ENCODE assay signal across 10 mouse cellular contexts in the genomic region with DNA sequence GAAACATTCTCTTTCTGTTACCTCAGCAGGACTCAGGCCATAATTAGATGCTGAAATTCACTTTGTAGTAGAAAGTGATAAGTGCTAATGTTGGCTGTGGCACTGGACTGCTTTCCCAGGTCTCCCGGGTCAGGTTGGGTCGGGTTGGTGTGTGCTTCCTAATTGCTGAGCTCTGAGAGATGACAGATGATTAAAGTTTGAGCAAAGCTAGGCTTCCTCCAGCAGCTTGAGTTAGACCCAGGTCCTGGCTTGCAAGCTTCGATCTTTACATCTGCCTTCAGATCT.
A peak's percentile ranks its signal among the peaks of the same experiment; 100 is the strongest.
DNase-seq lines count a peak whose midpoint lies in the region; ATAC-seq and TF ChIP-seq lines count a peak whose summit lies in the region.
"Had no signal": no experiment of that assay in that cellular context is flagged by ENCODE, and none has a peak within 500 bp of the region (broad histone marks: within the 10 kb centered on the region; RNA-seq: fewer than 3 reads in every experiment).

No protein-coding gene starts in this region.

- no peak for TF ChIP-seq CTCF in G1E (IDR thresholded peaks at IDR 0.05; ENCODE audit: low read depth, low read length)
- no peak for TF ChIP-seq CTCF in left cerebral cortex, adult 2 months (IDR thresholded peaks at IDR 0.05)

- no peak overlapping the region; the same call in 1 of the 2 replicates for H3K9ac ChIP-seq in hindbrain, embryonic 12.5 days
- H3K9ac ChIP-seq in hindbrain, embryonic 16.5 days (ENCODE audit: low read depth, low read length) = no peak overlapping the region
- H3K9ac ChIP-seq in intestine, embryonic 16.5 days (ENCODE audit: low read depth, low read length) = no peak overlapping the region

- intact Hi-C loops in left cerebral cortex, adult 2 months (cut with DNase I) = no loop called here

- H3K36me3 ChIP-seq in hindbrain, embryonic 12.5 days = no peaks in the 10 kb centered on the region
- H3K36me3 ChIP-seq in hindbrain, embryonic 16.5 days (ENCODE audit: control insufficient read depth, insufficient read depth, low read length) = no peaks in the 10 kb centered on the region
- no peaks in the 10 kb centered on the region for H3K36me3 ChIP-seq in G1E (replicated peaks)
- H3K36me3 ChIP-seq in intestine, embryonic 16.5 days (ENCODE audit: control insufficient read depth, insufficient read depth, low read length) = no peaks in the 10 kb centered on the region
- H3K36me3 ChIP-seq: liver, embryonic 12.5 days had no signal

- DNase-seq in G1E (ENCODE audit: low spot score) = no peak
- peak; percentile 72 for DNase-seq in Muller cell, postnatal 12 days (ENCODE audit: inconsistent ontology term)
- DNase-seq in cerebellum, adult 9-11 months = no peak
- no peak for DNase-seq in left cerebral cortex, adult 2 months (ENCODE audit: extremely low spot score in 1 of 2, low spot score in 2 of 2)
- DNase-seq: thymus, postnatal 36 days had no signal

- 49% methylated on average over 3 of the region's 3 CpGs for WGBS in hindbrain, embryonic 12.5 days
- 49% methylated on average over 3 of the region's 3 CpGs for WGBS in hindbrain, embryonic 16.5 days
- 30% methylated on average over 3 of the region's 3 CpGs for WGBS in intestine, embryonic 16.5 days

- H3K4me1 ChIP-seq in hindbrain, embryonic 12.5 days = peaks cover 18% of the 10 kb centered on the region
- H3K4me1 ChIP-seq in hindbrain, embryonic 16.5 days (ENCODE audit: control insufficient read depth, insufficient read depth, low read depth, low read length) = peaks cover 6% of the 10 kb centered on the region
- peaks cover 30% of the 10 kb centered on the region for H3K4me1 ChIP-seq in G1E (ENCODE audit: insufficient read depth, low read depth, low read length)
- H3K4me1 ChIP-seq in intestine, embryonic 16.5 days (ENCODE audit: control insufficient read depth, insufficient read depth, low read length) = peaks cover 13% of the 10 kb centered on the region

- no peak for ATAC-seq in hindbrain, embryonic 12.5 days (ENCODE audit: low FRiP score)
- ATAC-seq in hindbrain, embryonic 16.5 days = no peak
- no peak for ATAC-seq in G1E (ENCODE audit: extremely low read depth, insufficient number of reproducible peaks, low FRiP score, poor library complexity, severe bottlenecking)
- no peak; the same call in 1 of the 2 replicates for ATAC-seq in intestine, embryonic 16.5 days

- H3K27me3 ChIP-seq in hindbrain, embryonic 12.5 days = no peaks in the 10 kb centered on the region
- H3K27me3 ChIP-seq in hindbrain, embryonic 16.5 days (replicated peaks; ENCODE audit: control insufficient read depth, insufficient read depth, low read length) = no peaks in the 10 kb centered on the region
- H3K27me3 ChIP-seq in G1E (ENCODE audit: insufficient read depth, low read length) = no peaks in the 10 kb centered on the region
- H3K27me3 ChIP-seq in intestine, embryonic 16.5 days (replicated peaks; ENCODE audit: control insufficient read depth, insufficient read depth, low read length) = no peaks in the 10 kb centered on the region
- H3K27me3 ChIP-seq: liver, embryonic 12.5 days had no signal

- H3K27ac ChIP-seq in hindbrain, embryonic 12.5 days = peak overlapping the region; percentile 60; the same call in 1 of the 2 replicates
- H3K27ac ChIP-seq in hindbrain, embryonic 16.5 days (ENCODE audit: low read depth, low read length) = no peak overlapping the region
- peak overlapping the region; percentile 23; the same call in 1 of the 2 replicates for H3K27ac ChIP-seq in intestine, embryonic 16.5 days (ENCODE audit: low read length)
- H3K27ac ChIP-seq in left cerebral cortex, adult 2 months = no peak overlapping the region

- H3K4me3 ChIP-seq in hindbrain, embryonic 12.5 days = no peak overlapping the region
- no peak overlapping the region for H3K4me3 ChIP-seq in hindbrain, embryonic 16.5 days (ENCODE audit: low read length)
- H3K4me3 ChIP-seq in G1E (ENCODE audit: low read depth, low read length) = peak overlapping the region; percentile 63; the same call in 1 of the 2 replicates
- H3K4me3 ChIP-seq in intestine, embryonic 16.5 days (ENCODE audit: low read length) = no peak overlapping the region
- H3K4me3 ChIP-seq in left cerebral cortex, adult 2 months = no peak overlapping the region
- H3K4me3 ChIP-seq: liver, embryonic 12.5 days; myocyte had no signal

- 0 out of 2 replicates have a peak overlapping the region, but pooled peaks have one; percentile 11 for H3K4me2 ChIP-seq in hindbrain, embryonic 12.5 days (replicated peaks)
- H3K4me2 ChIP-seq in hindbrain, embryonic 16.5 days (ENCODE audit: low read length) = no peak overlapping the region
- H3K4me2 ChIP-seq in intestine, embryonic 16.5 days (ENCODE audit: low read depth, low read length) = no peak overlapping the region

- H3K9me3 ChIP-seq in hindbrain, embryonic 12.5 days (replicated peaks) = no peaks in the 10 kb centered on the region
- no peaks in the 10 kb centered on the region for H3K9me3 ChIP-seq in hindbrain, embryonic 16.5 days (ENCODE audit: control insufficient read depth, low read length)
- no peaks in the 10 kb centered on the region for H3K9me3 ChIP-seq in G1E (replicated peaks)
- no peaks in the 10 kb centered on the region for H3K9me3 ChIP-seq in intestine, embryonic 16.5 days (ENCODE audit: control insufficient read depth, low read length)
- H3K9me3 ChIP-seq: liver, embryonic 12.5 days had no signal

Comparison
In these comparisons a context has a peak if more than half of its experiments do, and no peak if none do; other contexts are left out.
1. H3K27ac ChIP-seq: peak in hindbrain, embryonic 12.5 days (single experiment) and intestine, embryonic 16.5 days (single experiment); none in hindbrain, embryonic 16.5 days (single experiment) and left cerebral cortex, adult 2 months (single experiment).